ENCODE assay signal across 8 mouse cellular contexts in genomic region chr13:113617338-113617890, GRCm38 (mm10). TPM values are rescaled to one million over a fixed set of nuclear protein-coding genes. Genes with fewer than 3 reads are reported as not detected.
DNase-seq lines count a peak whose midpoint lies in the region; ATAC-seq and TF ChIP-seq lines count a peak whose summit lies in the region.

No protein-coding gene starts in this region.

- H3K27ac ChIP-seq in MEL (ENCODE audit: control insufficient read depth, low read depth, low read length), result no peak overlapping the region
- H3K27ac ChIP-seq in embryonic facial prominence, embryonic 15.5 days (replicated peaks), result peak overlapping the region; percentile 95
- H3K27ac ChIP-seq in intestine, embryonic 15.5 days, result 0 out of 2 replicates have a peak overlapping the region, but pooled peaks have one; percentile 93
- peak overlapping the region; percentile 93 for H3K27ac ChIP-seq in midbrain, embryonic 13.5 days

- no peak for TF ChIP-seq RAD21 in MEL (IDR thresholded peaks at IDR 0.05; ENCODE audit: low read depth, low read length)

- peak overlapping the region; percentile 80 for H3K4me2 ChIP-seq in embryonic facial prominence, embryonic 15.5 days (replicated peaks)
- H3K4me2 ChIP-seq in intestine, embryonic 15.5 days (replicated peaks), result peak overlapping the region; percentile 85
- peak overlapping the region; percentile 89 for H3K4me2 ChIP-seq in midbrain, embryonic 13.5 days (replicated peaks)

- H3K4me3 ChIP-seq in MEL (ENCODE audit: control insufficient read depth in 1 of 2, insufficient read depth in 1 of 2, low read depth in 2 of 2, low read length in 2 of 2), result peak overlapping the region; percentile 51 to 68
- peak overlapping the region; percentile 90 for H3K4me3 ChIP-seq in embryonic facial prominence, embryonic 15.5 days (replicated peaks)
- H3K4me3 ChIP-seq in intestine, embryonic 15.5 days (replicated peaks), result peak overlapping the region; percentile 85
- peak overlapping the region; percentile 86 for H3K4me3 ChIP-seq in midbrain, embryonic 13.5 days (replicated peaks)

- no peaks in the 10 kb centered on the region for H3K27me3 ChIP-seq in MEL (ENCODE audit: control insufficient read depth in 1 of 2, insufficient read depth in 2 of 2, low read length in 2 of 2)
- H3K27me3 ChIP-seq in embryonic facial prominence, embryonic 15.5 days, result no peaks in the 10 kb centered on the region
- H3K27me3 ChIP-seq in intestine, embryonic 15.5 days (replicated peaks), result no peaks in the 10 kb centered on the region
- H3K27me3 ChIP-seq in midbrain, embryonic 13.5 days, result no peaks in the 10 kb centered on the region

- TF ChIP-seq EP300 in MEL (IDR thresholded peaks at IDR 0.05; ENCODE audit: low read depth in 1 of 2, low read length in 2 of 2), result no peak

- peaks cover 44% of the 10 kb centered on the region for H3K79me2 ChIP-seq in MEL (ENCODE audit: control insufficient read depth, insufficient read depth, low read length, poor library complexity)

- no peak for TF ChIP-seq POLR2A in MEL (IDR thresholded peaks at IDR 0.05; ENCODE audit: control insufficient read depth in 1 of 2, insufficient read depth in 1 of 2, low read depth in 1 of 2, low read length in 2 of 2, poor library complexity in 1 of 2)

- TF ChIP-seq CTCF in MEL (IDR thresholded peaks at IDR 0.05 in 2 of 3, conservative IDR thresholded peaks at IDR 0.05 in 1 of 3; ENCODE audit: control insufficient read depth in 1 of 3, insufficient read depth in 1 of 3, low read depth in 2 of 3, low read length in 3 of 3, poor library complexity in 1 of 3, severe bottlenecking in 1 of 3), result no peak

- H3K36me3 ChIP-seq in MEL (ENCODE audit: control insufficient read depth in 1 of 2, insufficient read depth in 2 of 2, low read length in 2 of 2), result no peaks in the 10 kb centered on the region; a peak in 1 of 4 replicates
- no peaks in the 10 kb centered on the region for H3K36me3 ChIP-seq in embryonic facial prominence, embryonic 15.5 days
- H3K36me3 ChIP-seq in intestine, embryonic 15.5 days, result no peaks in the 10 kb centered on the region
- H3K36me3 ChIP-seq in midbrain, embryonic 13.5 days, result no peaks in the 10 kb centered on the region

- peak overlapping the region; percentile 92 for H3K9ac ChIP-seq in MEL (ENCODE audit: control insufficient read depth, low read depth, low read length, poor library complexity, severe bottlenecking)
- H3K9ac ChIP-seq in embryonic facial prominence, embryonic 15.5 days, result peak overlapping the region; percentile 94
- peak overlapping the region; percentile 92 for H3K9ac ChIP-seq in intestine, embryonic 15.5 days
- H3K9ac ChIP-seq in midbrain, embryonic 13.5 days (replicated peaks), result peak overlapping the region; percentile 90

- peak; percentile 63 for DNase-seq in kidney, adult 18-20 months
- no peak for DNase-seq in kidney, postnatal 14 days
- peak; percentile 26 for DNase-seq in MEL (ENCODE audit: low read depth, low spot score)
- no peak for DNase-seq in layer of hippocampus, adult 11-12 months (ENCODE audit: low spot score)

- no peaks in the 10 kb centered on the region for H3K9me3 ChIP-seq in MEL (replicated peaks; ENCODE audit: insufficient read depth, low read length)
- H3K9me3 ChIP-seq in embryonic facial prominence, embryonic 15.5 days (replicated peaks), result no peaks in the 10 kb centered on the region
- H3K9me3 ChIP-seq in intestine, embryonic 15.5 days, result no peaks in the 10 kb centered on the region
- H3K9me3 ChIP-seq in midbrain, embryonic 13.5 days, result no peaks in the 10 kb centered on the region

- WGBS in embryonic facial prominence, embryonic 15.5 days, result 9% methylated on average over 49 of the region's 49 CpGs
- WGBS in intestine, embryonic 15.5 days, result 12% methylated on average over 49 of the region's 49 CpGs
- WGBS in midbrain, embryonic 13.5 days, result 14% methylated on average over 49 of the region's 49 CpGs

- peaks cover 0 to 16% of the 10 kb centered on the region in 2 experiments; a peak in 2 of 4 replicates for H3K4me1 ChIP-seq in MEL (ENCODE audit: control insufficient read depth in 1 of 2, insufficient read depth in 2 of 2, low read length in 2 of 2)
- H3K4me1 ChIP-seq in embryonic facial prominence, embryonic 15.5 days, result peaks cover 60% of the 10 kb centered on the region
- H3K4me1 ChIP-seq in intestine, embryonic 15.5 days (replicated peaks), result peaks cover 42% of the 10 kb centered on the region
- H3K4me1 ChIP-seq in midbrain, embryonic 13.5 days (replicated peaks), result peaks cover 53% of the 10 kb centered on the region

- ATAC-seq in embryonic facial prominence, embryonic 15.5 days (ENCODE audit: insufficient number of reproducible peaks, low FRiP score, low TSS enrichment, low read depth), result no peak
- ATAC-seq in intestine, embryonic 15.5 days, result no peak
- ATAC-seq in midbrain, embryonic 13.5 days, result peak; percentile 17
- ATAC-seq in erythroid progenitor cell, adult 5-6 weeks (replicated peaks; ENCODE audit: low FRiP score, poor library complexity, severe bottlenecking), result no peak

TF ChIP-seq in MEL, 35 proteins besides CTCF, POLR2A, EP300 and RAD21:
- no peak for TF ChIP-seq TCF12 (IDR thresholded peaks at IDR 0.05; ENCODE audit: low read depth, low read length)
- TF ChIP-seq MYB (IDR thresholded peaks at IDR 0.05; ENCODE audit: low read depth, low read length), result no peak
- TF ChIP-seq MXI1 (IDR thresholded peaks at IDR 0.05; ENCODE audit: low read depth, low read length), result no peak
- TF ChIP-seq MYC (IDR thresholded peaks at IDR 0.05; ENCODE audit: low read depth, low read length), result no peak
- no peak for TF ChIP-seq MAZ (IDR thresholded peaks at IDR 0.05; ENCODE audit: low read depth, low read length)
- TF ChIP-seq ELF1 (IDR thresholded peaks at IDR 0.05; ENCODE audit: low read depth, low read length), result no peak
- TF ChIP-seq ZMIZ1 (IDR thresholded peaks at IDR 0.05; ENCODE audit: low read depth, low read length), result no peak
- no peak for TF ChIP-seq NELFE (IDR thresholded peaks at IDR 0.05; ENCODE audit: low read depth, low read length)
- no peak for TF ChIP-seq ZNF384 (IDR thresholded peaks at IDR 0.05; ENCODE audit: low read depth, low read length)
- TF ChIP-seq GATA1 (IDR thresholded peaks at IDR 0.05; ENCODE audit: low read depth, low read length), result no peak
- no peak for TF ChIP-seq ETS1 (IDR thresholded peaks at IDR 0.05; ENCODE audit: low read depth, low read length)
- TF ChIP-seq HCFC1 (IDR thresholded peaks at IDR 0.05; ENCODE audit: low read depth, low read length), result no peak
- no peak for TF ChIP-seq MEF2A (IDR thresholded peaks at IDR 0.05; ENCODE audit: extremely low read depth, insufficient replicate concordance, low read depth, low read length, poor library complexity, severe bottlenecking)
- no peak for TF ChIP-seq SIN3A (IDR thresholded peaks at IDR 0.05; ENCODE audit: low read length)
- TF ChIP-seq NRF1 (IDR thresholded peaks at IDR 0.05; ENCODE audit: insufficient read depth, low read depth, low read length, poor library complexity, severe bottlenecking), result no peak
- no peak for TF ChIP-seq MAFK (IDR thresholded peaks at IDR 0.05; ENCODE audit: borderline replicate concordance, low read depth, low read length)
- no peak for TF ChIP-seq USF2 (IDR thresholded peaks at IDR 0.05; ENCODE audit: borderline replicate concordance in 1 of 2, insufficient read depth in 1 of 2, low read depth in 1 of 2, low read length in 2 of 2)
- TF ChIP-seq POLR2AphosphoS2 (IDR thresholded peaks at IDR 0.05; ENCODE audit: low read length), result no peak
- TF ChIP-seq TBP (IDR thresholded peaks at IDR 0.05; ENCODE audit: low read depth, low read length), result no peak
- TF ChIP-seq GABPA (IDR thresholded peaks at IDR 0.05; ENCODE audit: low read depth, low read length), result no peak
TF ChIP-seq in MEL: peak in this region for 0.

RNA-seq across cellular contexts. Expression of gene Snx18, which starts 0.9 kb away (rescaled TPM):
- 8.0 and 8.7 TPM in 2 replicates for total RNA-seq in MEL (2012; rRNA removed)
- polyA plus RNA-seq in MEL (2012; ENCODE audit: insufficient read depth in 1 of 2, insufficient read length in 2 of 2, low read depth in 1 of 2, low replicate concordance in 2 of 2, missing spikeins in 1 of 2), result 1 to 10 TPM in 1 of 2 experiments, not detected in 1; 7.7 TPM
- 23.5 and 25.0 TPM in 2 replicates for polyA plus RNA-seq in embryonic facial prominence, embryonic 15.5 days (2015; fragmentation: Nextera tagmentation; extraction: Ambion mirVana)
- 18.1 and 20.3 TPM in 2 replicates for polyA plus RNA-seq in intestine, embryonic 15.5 days (2015; fragmentation: Nextera tagmentation; extraction: Ambion mirVana)
- polyA plus RNA-seq in midbrain, embryonic 13.5 days (2015; fragmentation: Nextera tagmentation; extraction: Ambion mirVana), result 8.0 and 8.6 TPM in 2 replicates
- 5.8 and 6.3 TPM in 2 replicates for total RNA-seq in erythroid progenitor cell, adult 5-6 weeks (2015; ENCODE audit: low replicate concordance)
- 5.7 and 8.2 TPM in 2 replicates for total RNA-seq in erythroid progenitor cell, adult 5-6 weeks (2017; ENCODE audit: low replicate concordance)

RNA-seq across cellular contexts. Expression of gene Hspb3, which starts 46.1 kb away (rescaled TPM):
- total RNA-seq in MEL (2012; rRNA removed), result not detected in 2 replicates
- not detected for polyA plus RNA-seq in MEL (2012; ENCODE audit: insufficient read depth in 1 of 2, insufficient read length in 2 of 2, low read depth in 1 of 2, low replicate concordance in 2 of 2, missing spikeins in 1 of 2)
- polyA plus RNA-seq in embryonic facial prominence, embryonic 15.5 days (2015; fragmentation: Nextera tagmentation; extraction: Ambion mirVana), result 10.3 and 15.7 TPM in 2 replicates
- not detected in 2 replicates for polyA plus RNA-seq in intestine, embryonic 15.5 days (2015; fragmentation: Nextera tagmentation; extraction: Ambion mirVana)
- polyA plus RNA-seq in midbrain, embryonic 13.5 days (2015; fragmentation: Nextera tagmentation; extraction: Ambion mirVana), result 0.28 TPM in 1 of 2 replicates, not detected in the other
- total RNA-seq in erythroid progenitor cell, adult 5-6 weeks (2015; ENCODE audit: low replicate concordance), result not detected in 2 replicates
- not detected in 2 replicates for total RNA-seq in erythroid progenitor cell, adult 5-6 weeks (2017; ENCODE audit: low replicate concordance)

Comparison
In these comparisons a context has a peak if more than half of its experiments do, and no peak if none do; other contexts are left out.
1. DNase-seq: peak in kidney, adult 18-20 months (single experiment) and MEL (single experiment); none in kidney, postnatal 14 days (single experiment) and layer of hippocampus, adult 11-12 months (single experiment).
2. Peak in every context shown above with its lines, with median percentiles within 50 percentile points of each other: H3K4me3 ChIP-seq, H3K9ac ChIP-seq and H3K4me2 ChIP-seq.